Mouse (Mus musculus): ENCODE results near the gene Txndc5.

Txndc5 gene

DNA sequence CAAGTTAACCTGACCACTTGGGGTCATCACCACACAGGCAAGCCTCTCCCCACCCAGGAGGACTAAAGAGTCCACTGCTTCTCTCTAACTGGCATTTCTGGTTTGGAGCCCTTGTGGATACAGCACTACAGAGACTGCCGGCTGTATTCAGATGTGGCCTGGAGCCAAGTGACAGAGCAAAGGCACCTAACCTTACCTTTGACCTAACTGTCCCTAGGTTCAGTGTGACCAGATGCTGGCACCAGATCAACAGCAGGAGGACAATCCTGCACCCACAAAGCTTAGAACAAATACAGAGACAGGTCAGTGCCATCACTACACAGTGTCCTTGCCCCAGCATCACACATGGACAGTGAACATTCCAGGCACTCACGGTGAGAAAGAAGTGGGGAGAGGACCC, 2.5 kb downstream of the Txndc5 start:
- no peak for DNase-seq (ENCODE audit: low spot score in 2 of 2)

GRCm38 (mm10) chr13:38525261-38525660, 3.4 kb downstream of the Txndc5 start:
- DNase-seq (ENCODE audit: low spot score in 2 of 2) = no peak

DNA sequence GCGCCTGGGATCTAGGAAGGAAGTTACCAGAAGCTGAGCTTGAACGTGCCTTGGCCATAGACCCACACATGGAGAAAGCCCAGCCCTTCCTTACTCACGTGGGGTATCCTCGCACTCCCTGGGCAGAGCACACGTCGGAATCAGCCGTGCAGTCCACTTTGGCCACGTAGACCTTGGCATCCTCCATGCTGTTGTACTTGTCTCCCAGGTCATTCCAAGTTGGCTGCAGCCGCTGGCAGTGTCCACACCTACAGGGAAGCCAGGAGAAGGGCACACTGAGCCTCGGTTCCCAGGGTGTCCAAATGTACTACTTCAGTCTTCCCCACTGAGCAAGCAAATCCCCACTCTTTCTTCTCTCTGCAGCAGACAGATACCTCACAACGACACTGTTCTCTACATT, 5.4 kb downstream of the Txndc5 start:
- no peak for DNase-seq (ENCODE audit: low spot score in 2 of 2)

GRCm38 (mm10) chr13:38522056-38522654, 6.5 kb downstream of the Txndc5 start:
- no peak for DNase-seq (ENCODE audit: low spot score in 2 of 2)

GRCm38 (mm10) chr13:38520299-38520698, 8.3 kb downstream of the Txndc5 start:
- no peak for DNase-seq (ENCODE audit: low spot score in 2 of 2)

DNA sequence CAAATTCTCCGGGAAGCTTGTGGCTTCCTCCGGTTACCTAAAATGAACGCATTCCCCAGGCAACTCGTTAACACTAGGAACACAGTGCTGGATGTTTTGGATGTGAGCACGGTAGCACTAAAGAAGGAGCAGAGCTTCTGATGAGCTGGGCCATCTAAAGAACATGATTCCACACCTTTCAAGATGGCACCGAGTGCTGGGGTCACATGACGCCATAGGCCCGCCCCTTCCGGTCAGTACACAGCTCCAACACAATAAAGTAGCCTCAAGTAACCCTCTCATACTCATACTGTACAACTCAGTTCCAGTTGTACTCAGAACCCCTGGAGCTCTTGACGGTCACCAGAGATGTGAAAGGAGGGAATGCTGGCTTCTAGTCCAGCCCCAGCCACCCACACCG, 12.0 kb downstream of the Txndc5 start:
- no peak for DNase-seq (ENCODE audit: low spot score in 2 of 2)

DNA sequence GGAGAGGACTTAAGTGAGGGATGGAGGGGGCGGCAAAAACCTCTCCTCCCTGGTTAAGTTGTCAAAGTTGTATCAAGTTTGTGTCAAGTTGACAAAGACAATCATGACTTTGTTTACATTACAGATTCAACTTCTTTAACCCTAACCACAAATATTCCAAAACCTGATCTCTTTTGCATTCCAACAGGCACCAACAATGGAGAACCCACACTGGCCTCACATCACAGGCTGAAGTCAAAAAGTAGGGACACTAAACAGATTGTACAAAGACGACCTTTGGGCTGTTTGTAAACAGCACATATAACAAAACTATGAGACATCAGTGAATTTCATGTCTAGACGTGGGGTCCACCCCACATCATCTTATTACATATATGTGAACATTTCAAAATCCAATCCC, 12.8 kb downstream of the Txndc5 start:
- no peak for DNase-seq (ENCODE audit: low spot score in 2 of 2)

- no peak for DNase-seq (ENCODE audit: low spot score in 2 of 2)
Measured at GRCm38 (mm10) chr13:38515431-38515830, 13.2 kb downstream of the Txndc5 start.

- no peak for DNase-seq (ENCODE audit: low spot score in 2 of 2)
Measured at GRCm38 (mm10) chr13:38513921-38514320, 14.7 kb downstream of the Txndc5 start.

DNA sequence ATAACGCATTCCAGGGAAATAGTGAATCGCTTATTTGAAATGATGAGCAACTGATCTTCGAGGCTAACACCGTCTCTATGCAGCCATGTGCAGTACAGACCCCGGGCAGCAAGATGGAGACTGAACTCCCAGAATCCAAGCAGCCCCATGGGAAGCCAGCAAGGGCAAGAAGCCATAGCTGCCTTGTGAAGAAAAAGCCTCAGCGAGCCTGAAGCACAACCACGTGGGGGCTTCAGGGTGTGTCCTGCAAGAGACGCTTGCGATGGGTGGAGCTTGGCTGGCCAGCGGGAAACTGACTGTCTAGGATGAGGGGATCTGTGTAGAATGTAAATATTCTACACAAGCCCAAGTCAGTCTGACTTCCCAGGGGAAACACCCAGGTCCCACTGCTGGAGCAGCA, 16.6 kb downstream of the Txndc5 start:
- no peak for DNase-seq (ENCODE audit: low spot score in 2 of 2)

GRCm38 (mm10) chr13:38509681-38510341, 18.8 kb downstream of the Txndc5 start:
- DNase-seq (ENCODE audit: low spot score in 2 of 2) = no peak

DNA sequence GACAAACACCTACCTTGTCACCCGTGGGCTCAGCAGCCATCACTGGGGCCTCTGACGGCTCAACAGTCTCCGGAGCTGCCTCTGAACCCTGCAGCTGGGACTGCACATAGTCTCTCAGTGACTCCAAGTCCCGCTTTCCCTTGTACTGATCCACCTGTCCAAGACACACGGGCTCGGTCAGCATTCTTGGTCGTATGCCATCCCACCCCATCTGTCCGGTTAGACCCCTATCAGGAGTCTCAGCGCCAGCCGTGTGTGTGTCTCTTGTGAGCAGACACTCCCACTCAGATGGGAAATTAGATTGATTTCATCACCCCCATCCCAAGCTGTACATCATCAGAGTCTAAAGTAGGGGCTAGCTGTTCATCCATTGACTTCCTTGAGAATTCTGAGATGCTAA, 21.7 kb downstream of the Txndc5 start:
- no peak for DNase-seq (ENCODE audit: low spot score in 2 of 2)

GRCm38 (mm10) chr13:38506320-38506719, 22.3 kb downstream of the Txndc5 start:
- DNase-seq (ENCODE audit: low spot score in 2 of 2) = peak in 1 of 2 experiments; percentile 33

DNA sequence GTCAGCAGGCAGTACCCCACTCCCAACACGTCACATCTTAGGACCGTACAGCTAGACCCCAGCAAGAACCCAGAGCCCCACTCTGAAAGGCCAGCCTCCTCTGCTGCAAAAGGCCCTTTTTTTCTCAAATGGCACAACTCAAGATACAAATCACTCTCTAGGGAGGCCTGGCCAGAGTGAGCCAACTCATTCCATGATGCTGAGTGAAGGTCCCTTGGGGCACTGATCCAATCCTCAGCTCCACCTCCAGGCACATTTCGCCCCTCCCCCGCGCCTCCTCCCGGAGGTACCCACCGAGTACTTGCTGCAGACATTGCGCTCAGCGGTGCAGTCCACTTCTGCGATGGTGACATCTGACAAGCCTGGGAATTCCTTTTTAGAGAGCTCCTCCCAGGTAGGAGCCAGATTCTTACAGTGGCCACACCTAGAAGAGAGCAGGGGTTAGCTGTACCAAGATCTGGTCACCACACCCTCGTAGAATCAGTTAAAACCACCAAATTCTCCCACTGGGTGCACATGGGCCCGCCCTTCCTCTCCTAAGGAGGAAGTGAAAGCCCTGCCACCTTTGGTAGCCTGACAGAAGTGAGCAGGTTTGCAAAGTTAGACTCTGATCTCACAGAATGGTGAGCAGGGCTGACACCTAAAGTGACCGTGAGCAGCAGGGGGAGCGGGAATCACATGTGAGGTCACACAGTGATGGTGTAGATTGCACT, 25.3 kb downstream of the Txndc5 start:
- DNase-seq (ENCODE audit: low spot score in 2 of 2) = no peak

GRCm38 (mm10) chr13:38501314-38501713, 27.3 kb downstream of the Txndc5 start:
- no peak for DNase-seq (ENCODE audit: low spot score in 2 of 2)

DNA sequence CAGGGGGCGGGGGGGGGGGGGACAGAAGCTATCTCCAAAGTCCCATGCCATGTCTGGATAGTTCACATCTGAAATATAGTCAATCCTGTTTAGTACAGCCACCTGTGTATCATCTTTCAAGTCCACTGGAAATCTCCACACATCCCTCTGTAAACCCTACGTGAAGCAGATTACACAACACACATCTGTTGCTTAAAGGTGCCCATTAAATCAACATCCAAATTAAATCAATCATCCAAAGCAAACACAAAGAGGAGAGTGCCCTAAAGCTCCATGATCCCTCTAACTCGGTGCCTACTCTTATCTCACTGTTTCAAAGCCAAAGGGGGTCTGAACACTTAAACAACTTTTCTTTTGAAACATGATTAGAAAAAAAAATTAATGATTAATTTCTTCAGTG, 31.9 kb downstream of the Txndc5 start:
- no peak for DNase-seq (ENCODE audit: low spot score in 2 of 2)

DNA sequence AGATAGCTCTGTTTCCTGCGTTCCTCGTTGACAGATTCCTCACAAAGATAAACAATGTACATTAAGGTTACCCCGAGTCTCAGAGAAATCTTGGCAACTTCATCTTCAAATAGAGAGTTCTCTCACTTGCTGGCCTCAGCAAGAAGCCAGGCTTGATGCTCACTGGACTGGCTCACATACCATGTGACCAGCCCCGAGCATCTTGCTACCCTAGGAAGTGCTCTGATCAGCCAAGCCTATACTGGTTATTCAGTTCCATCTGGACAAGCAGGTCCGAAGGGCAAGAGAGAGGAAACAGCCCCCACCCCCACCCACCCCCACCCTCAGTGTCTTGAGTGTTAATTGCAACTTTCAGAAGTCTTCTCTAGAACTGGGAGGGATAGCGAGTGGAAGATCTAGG, 41.9 kb downstream of the Txndc5 start:
- no peak for DNase-seq (ENCODE audit: low spot score in 2 of 2)

DNA sequence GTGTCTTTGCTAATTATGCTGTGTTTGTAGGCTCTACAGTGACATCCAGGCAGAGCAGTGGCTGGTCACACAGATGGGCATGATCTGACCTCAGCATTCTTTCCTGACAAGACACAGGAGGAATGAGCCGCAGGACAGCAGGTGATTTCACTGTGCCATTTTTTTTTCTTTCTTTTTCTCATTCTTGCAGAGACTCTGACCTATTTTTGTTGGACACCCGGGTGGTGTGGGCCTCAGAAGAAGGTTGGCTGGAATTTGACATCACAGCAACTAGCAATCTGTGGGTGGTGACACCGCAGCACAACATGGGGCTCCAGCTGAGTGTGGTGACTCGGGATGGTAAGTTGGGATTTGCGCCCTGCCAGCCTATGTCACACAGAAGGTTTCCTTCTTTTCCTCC, 43.9 kb downstream of the Txndc5 start:
- no peak for DNase-seq (ENCODE audit: low spot score in 2 of 2)

DNA sequence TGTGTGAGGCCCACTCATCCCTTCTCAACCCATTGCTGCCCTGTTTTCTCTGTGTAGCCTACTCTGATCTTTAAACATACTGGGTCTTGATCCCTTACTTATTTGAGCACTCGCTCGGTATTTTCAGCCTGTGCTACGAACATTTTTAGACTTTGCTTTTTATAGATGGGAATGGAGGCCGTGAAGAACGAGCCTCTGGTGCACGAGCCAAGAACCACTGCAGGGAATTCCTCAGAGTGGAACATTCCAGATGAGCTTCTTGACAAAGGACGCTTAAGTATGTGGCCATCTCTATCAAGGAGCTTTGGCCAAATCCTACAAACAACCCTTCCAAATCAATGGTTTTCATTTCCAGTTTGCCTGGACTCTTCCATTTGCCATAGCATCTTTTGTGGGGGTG, 47.6 kb downstream of the Txndc5 start:
- no peak for DNase-seq (ENCODE audit: low spot score in 2 of 2)

GRCm38 (mm10) chr13:38476936-38477335, 51.7 kb downstream of the Txndc5 start:
- DNase-seq (ENCODE audit: low spot score in 2 of 2) = no peak

GRCm38 (mm10) chr13:38473497-38473896, 55.1 kb downstream of the Txndc5 start:
- DNase-seq (ENCODE audit: low spot score in 2 of 2) = no peak

GRCm38 (mm10) chr13:38472636-38473035, 56.0 kb downstream of the Txndc5 start:
- no peak for DNase-seq (ENCODE audit: low spot score in 2 of 2)

DNA sequence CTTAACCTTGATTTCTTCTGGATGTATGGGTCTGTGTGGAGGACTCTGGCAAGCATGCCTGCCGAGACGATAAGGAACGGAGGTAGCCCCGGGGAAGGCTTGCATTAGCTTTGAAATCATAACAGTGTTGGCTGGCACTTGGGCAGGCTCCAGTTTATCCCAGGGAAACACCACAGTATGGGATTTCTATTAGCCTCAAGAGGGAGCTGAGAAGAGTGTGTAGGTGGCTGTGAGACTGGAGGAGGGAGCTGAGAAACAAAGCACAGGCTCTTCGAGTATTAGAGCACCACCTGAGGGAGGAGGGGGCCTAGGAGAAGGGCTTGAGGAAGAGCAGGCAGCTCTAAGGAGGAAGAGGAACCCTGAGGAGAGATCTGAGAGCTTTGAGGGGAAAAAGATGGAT, 57.7 kb downstream of the Txndc5 start:
- DNase-seq (ENCODE audit: low spot score in 2 of 2) = no peak
